Mouse (Mus musculus) MEL (cell line): ENCODE measurements around the gene C330007P06Rik. TPM values are rescaled to one million over a fixed set of nuclear protein-coding genes. Genes with fewer than 3 reads are reported as not detected.
"Not testable (repeated sequence)": the region's sequence is repeated elsewhere in the genome, so short reads cannot be mapped to it uniquely, and the experiment has no call there.

Experiments
- DNase-seq: peaks from one replicate; pipeline ENCODE4 v3.0.0; 2011; ENCODE audit warnings: low read depth, low spot score
- H3K27ac ChIP-seq: 2 replicates; pipeline ENCODE4 v1.5.1; 2012; ENCODE audit warnings: low read depth, mild to moderate bottlenecking, control low read depth, low read length, moderate library complexity; ENCODE audit not compliant: control insufficient read depth
- H3K27me3 ChIP-seq, 2 experiments: fragments of 150-350 bp in 1 of 2; sonication (generic) in 1 of 2; 2 replicates each; pipeline ENCODE4 v1.6.1; 2012; ENCODE audit warnings: low read length in 2 of 2, mild to moderate bottlenecking in 2 of 2, improper control_type of control experiment in 1 of 2, moderate library complexity in 1 of 2; ENCODE audit not compliant: insufficient read depth in 2 of 2, control insufficient read depth in 1 of 2
- H3K36me3 ChIP-seq, 2 experiments: 2 replicates each; pipeline ENCODE4 v1.6.1; 2012 to 2014; ENCODE audit warnings: low read length in 2 of 2, improper control_type of control experiment in 1 of 2, inconsistent platforms in 1 of 2, mild to moderate bottlenecking in 1 of 2; ENCODE audit not compliant: insufficient read depth in 2 of 2, control insufficient read depth in 1 of 2
- H3K4me1 ChIP-seq, 2 experiments: fragments of 150-350 bp in 1 of 2; sonication (generic) in 1 of 2; 2 replicates each; pipeline ENCODE4 v1.6.1; 2012; ENCODE audit warnings: low read length in 2 of 2, improper control_type of control experiment in 1 of 2, mild to moderate bottlenecking in 1 of 2; ENCODE audit not compliant: insufficient read depth in 2 of 2, control insufficient read depth in 1 of 2
- H3K4me3 ChIP-seq, 2 experiments: fragments of 150-350 bp in 1 of 2; sonication (generic) in 1 of 2; 2 replicates each; pipeline ENCODE4 v1.5.1; 2012; ENCODE audit warnings: low read depth in 2 of 2, low read length in 2 of 2, mild to moderate bottlenecking in 2 of 2, moderate library complexity in 2 of 2, control low read depth in 1 of 2, improper control_type of control experiment in 1 of 2; ENCODE audit not compliant: control insufficient read depth in 1 of 2, insufficient read depth in 1 of 2
- H3K79me2 ChIP-seq: 2 replicates; pipeline ENCODE4 v1.6.1; 2012; ENCODE audit warnings: mild to moderate bottlenecking, low read length, moderate library complexity; ENCODE audit not compliant: control insufficient read depth, poor library complexity, insufficient read depth
- H3K9ac ChIP-seq: 2 replicates; pipeline ENCODE4 v1.6.1; 2012; ENCODE audit warnings: low read depth, mild to moderate bottlenecking, control low read depth, low read length, moderate library complexity; ENCODE audit not compliant: control insufficient read depth, poor library complexity, severe bottlenecking
- H3K9me3 ChIP-seq: fragments of 150-350 bp; sonication (generic); replicated peaks from 2 replicates; pipeline ENCODE4 v1.6.1; 2012; ENCODE audit warnings: mild to moderate bottlenecking, low read length, improper control_type of control experiment, moderate library complexity; ENCODE audit not compliant: insufficient read depth
- CTCF ChIP-seq, 3 experiments: IDR thresholded peaks in 2 of 3; conservative IDR thresholded peaks in 1 of 3; 2 replicates each; pipeline ENCODE4 v1.5.1; 2011 to 2012; ENCODE audit warnings: low read length in 3 of 3, low read depth in 2 of 3, mild to moderate bottlenecking in 2 of 3, improper control_type of control experiment in 1 of 3, inconsistent platforms in 1 of 3, mixed read lengths in 1 of 3, moderate library complexity in 1 of 3; ENCODE audit not compliant: control insufficient read depth in 1 of 3, insufficient read depth in 1 of 3, poor library complexity in 1 of 3, severe bottlenecking in 1 of 3
- ELF1 ChIP-seq: IDR thresholded peaks from 2 replicates; pipeline ENCODE4 v1.6.1; 2014; ENCODE audit warnings: low read depth, mild to moderate bottlenecking, inconsistent platforms, low read length, improper control_type of control experiment, moderate library complexity
- EP300 ChIP-seq, 2 experiments: IDR thresholded peaks; 2 replicates each; pipeline ENCODE4 v1.6.1; 2011; ENCODE audit warnings: improper control_type of control experiment in 2 of 2, low read length in 2 of 2, low read depth in 1 of 2, mild to moderate bottlenecking in 1 of 2
- GABPA ChIP-seq: IDR thresholded peaks from 2 replicates; pipeline ENCODE4 v1.6.1; 2012; ENCODE audit warnings: low read depth, mild to moderate bottlenecking, inconsistent platforms, low read length, improper control_type of control experiment, moderate library complexity
- GATA1 ChIP-seq: IDR thresholded peaks from 2 replicates; pipeline ENCODE4 v1.6.1; 2011; ENCODE audit warnings: low read depth, low read length, improper control_type of control experiment
- HCFC1 ChIP-seq: IDR thresholded peaks from 2 replicates; pipeline ENCODE4 v1.6.1; 2012; ENCODE audit warnings: low read depth, mild to moderate bottlenecking, inconsistent platforms, low read length, improper control_type of control experiment, moderate library complexity
- KAT2A ChIP-seq: conservative IDR thresholded peaks from 2 replicates; pipeline ENCODE4 v1.6.1; 2012; ENCODE audit warnings: low read depth, low read length, improper control_type of control experiment, inconsistent platforms
- MAFK ChIP-seq: IDR thresholded peaks from 2 replicates; pipeline ENCODE4 v1.6.1; 2011; ENCODE audit warnings: low read depth, mild to moderate bottlenecking, low read length, improper control_type of control experiment, borderline replicate concordance
- MEF2A ChIP-seq: IDR thresholded peaks from 2 replicates; pipeline ENCODE4 v1.6.1; 2014; ENCODE audit warnings: low read depth, mild to moderate bottlenecking, inconsistent platforms, low read length, improper control_type of control experiment; ENCODE audit not compliant: poor library complexity, insufficient replicate concordance, severe bottlenecking; ENCODE audit errors: extremely low read depth
- MYC ChIP-seq: IDR thresholded peaks from 2 replicates; pipeline ENCODE4 v1.6.1; 2011; ENCODE audit warnings: low read depth, mild to moderate bottlenecking, low read length, improper control_type of control experiment, moderate library complexity
- NELFE ChIP-seq: IDR thresholded peaks from 2 replicates; pipeline ENCODE4 v1.6.1; 2011; ENCODE audit warnings: low read depth, low read length, improper control_type of control experiment
- POLR2A ChIP-seq, 2 experiments: IDR thresholded peaks; 2 replicates each; pipeline ENCODE4 v1.6.1; 2011 to 2012; ENCODE audit warnings: low read length in 2 of 2, mild to moderate bottlenecking in 2 of 2, control low read depth in 1 of 2, improper control_type of control experiment in 1 of 2, low read depth in 1 of 2, moderate library complexity in 1 of 2; ENCODE audit not compliant: control insufficient read depth in 1 of 2, insufficient read depth in 1 of 2, poor library complexity in 1 of 2
- POLR2AphosphoS2 ChIP-seq: IDR thresholded peaks from 2 replicates; pipeline ENCODE4 v1.6.1; 2011; ENCODE audit warnings: low read length, improper control_type of control experiment
- RAD21 ChIP-seq: IDR thresholded peaks from 2 replicates; pipeline ENCODE4 v1.6.1; 2011; ENCODE audit warnings: mild to moderate bottlenecking, low read depth, low read length, improper control_type of control experiment
- SIN3A ChIP-seq: IDR thresholded peaks from 2 replicates; pipeline ENCODE4 v1.6.1; 2012; ENCODE audit warnings: low read length, improper control_type of control experiment, inconsistent platforms
- TCF12 ChIP-seq: IDR thresholded peaks from 2 replicates; pipeline ENCODE4 v1.6.1; 2014; ENCODE audit warnings: low read depth, mild to moderate bottlenecking, inconsistent platforms, low read length, improper control_type of control experiment, moderate library complexity
- UBTF ChIP-seq: IDR thresholded peaks from 2 replicates; pipeline ENCODE4 v1.6.1; 2012; ENCODE audit warnings: low read depth, mild to moderate bottlenecking, inconsistent platforms, low read length, improper control_type of control experiment, moderate library complexity, borderline replicate concordance; ENCODE audit not compliant: insufficient read depth
- ZC3H11A ChIP-seq: IDR thresholded peaks from 2 replicates; pipeline ENCODE4 v1.6.1; 2012; ENCODE audit warnings: low read depth, mild to moderate bottlenecking, inconsistent platforms, low read length, improper control_type of control experiment
- polyA plus RNA-seq, 2 experiments: library from polyadenylated mRNA; stranded (reverse) in 1 of 2; unstranded in 1 of 2; fragments of >175 nt in 1 of 2; fragments of >200 nt in 1 of 2; gene quantifications; 2 replicates each; pipeline versions ENCODE4 v1.2.1 to v1.2.4; 2012; ENCODE audit warnings: low replicate concordance in 2 of 2, low read depth in 1 of 2; ENCODE audit not compliant: insufficient read length in 2 of 2, insufficient read depth in 1 of 2, missing spikeins in 1 of 2
- total RNA-seq: library from RNA; depleted of rRNA; stranded (reverse); fragments of 300-350 nt; gene quantifications from 2 replicates; pipeline ENCODE4 v1.2.3, GENCODE M21; 2012

Gene C330007P06Rik
- total and polyA plus RNA-seq, 3 experiments, result 15.1 to 17.1 TPM; not detected in 1

- H3K27ac ChIP-seq, H3K4me3 ChIP-seq, H3K9ac ChIP-seq, H3K9me3 ChIP-seq, H3K4me1 ChIP-seq, H3K27me3 ChIP-seq: not testable (repeated sequence)
- TF ChIP-seq RAD21 (peak; percentile 11; the same call in 1 of the 2 replicates), MYC (0 out of 2 replicates have a peak, but pooled peaks have one; percentile 44), CTCF (IDR thresholded peaks at IDR 0.05 in 2 of 3, conservative IDR thresholded peaks at IDR 0.05 in 1 of 3; ENCODE audit: control insufficient read depth in 1 of 3, insufficient read depth in 1 of 3, low read depth in 2 of 3, low read length in 3 of 3, poor library complexity in 1 of 3, severe bottlenecking in 1 of 3) (peak; percentile 22 to 58 (median 38); a peak in 4 of 6 replicates)
- peaks cover 0 to 13% of the 10 kb centered on the region in 2 experiments; a peak in 2 of 4 replicates for H3K36me3 ChIP-seq
- peak; percentile 60 for DNase-seq
- peaks cover 45% of the 10 kb centered on the region for H3K79me2 ChIP-seq
Measured at GRCm38 (mm10) chrX:36898931-36899330, 25.0 kb upstream of the C330007P06Rik start.

GRCm38 (mm10) chrX:36884719-36885118 is 10.8 kb upstream of the C330007P06Rik start:
- Histone ChIP-seq H3K4me1 (no peaks in the 10 kb centered on the region), H3K27ac (no peak overlapping the region), H3K36me3 (peaks cover 0 to 5% of the 10 kb centered on the region in 2 experiments; a peak in 2 of 4 replicates), H3K4me3 (no peak overlapping the region), H3K9ac (no peak overlapping the region), H3K9me3 (no peaks in the 10 kb centered on the region), H3K79me2 (no peaks in the 10 kb centered on the region), H3K27me3 (no peaks in the 10 kb centered on the region)
- DNase-seq, result peak; percentile 44
- TF ChIP-seq RAD21, result peak; percentile 9
- peak in 2 of 3 experiments; percentile 28 to 40; a peak in 5 of 6 replicates for TF ChIP-seq CTCF (IDR thresholded peaks at IDR 0.05 in 2 of 3, conservative IDR thresholded peaks at IDR 0.05 in 1 of 3; ENCODE audit: control insufficient read depth in 1 of 3, insufficient read depth in 1 of 3, low read depth in 2 of 3, low read length in 3 of 3, poor library complexity in 1 of 3, severe bottlenecking in 1 of 3)
- no peak for TF ChIP-seq GATA1
- TF ChIP-seq, all 39 proteins: peak for 2

GRCm38 (mm10) chrX:36874704-36875128 is 805 bp upstream of the C330007P06Rik start:
- peaks cover 13% of the 10 kb centered on the region for H3K79me2 ChIP-seq
- H3K27ac ChIP-seq, result peak overlapping the region; percentile 49
- peak overlapping the region; percentile 97 to 98 for H3K4me3 ChIP-seq
- peaks cover 0 to 4% of the 10 kb centered on the region in 2 experiments; a peak in 2 of 4 replicates for H3K4me1 ChIP-seq
- H3K36me3 ChIP-seq, result peaks cover 0 to 2% of the 10 kb centered on the region in 2 experiments; a peak in 2 of 4 replicates
- peak; percentile 40 for DNase-seq
- TF ChIP-seq KAT2A (no peak), HCFC1 (0 out of 2 replicates have a peak, but pooled peaks have one; percentile 23), EP300 (IDR thresholded peaks at IDR 0.05; ENCODE audit: low read depth in 1 of 2, low read length in 2 of 2) (no peak), UBTF (no peak; the same call in 1 of the 2 replicates), MAFK (no peak), POLR2AphosphoS2 (no peak), GABPA (no peak), TCF12 (no peak), SIN3A (peak; percentile 5; the same call in 1 of the 2 replicates), POLR2A (IDR thresholded peaks at IDR 0.05; ENCODE audit: control insufficient read depth in 1 of 2, insufficient read depth in 1 of 2, low read depth in 1 of 2, low read length in 2 of 2, poor library complexity in 1 of 2) (no peak), ELF1 (no peak), MEF2A (no peak), NELFE (no peak), ZC3H11A (no peak), RAD21 (no peak)
- H3K9ac ChIP-seq, result peak overlapping the region; percentile 98
- H3K9me3 ChIP-seq, result no peaks in the 10 kb centered on the region
- H3K27me3 ChIP-seq, result no peaks in the 10 kb centered on the region
